Mouse (Mus musculus) kidney, adult 9 months (tissue): ENCODE measurements around the gene Tspan9.
A peak's percentile ranks its signal among the peaks of the same experiment; 100 is the strongest.

ENCODE experiments used
- DNase-seq: peaks from one replicate; pipeline ENCODE4 v3.0.0; 2022

Gene Tspan9

DNA sequence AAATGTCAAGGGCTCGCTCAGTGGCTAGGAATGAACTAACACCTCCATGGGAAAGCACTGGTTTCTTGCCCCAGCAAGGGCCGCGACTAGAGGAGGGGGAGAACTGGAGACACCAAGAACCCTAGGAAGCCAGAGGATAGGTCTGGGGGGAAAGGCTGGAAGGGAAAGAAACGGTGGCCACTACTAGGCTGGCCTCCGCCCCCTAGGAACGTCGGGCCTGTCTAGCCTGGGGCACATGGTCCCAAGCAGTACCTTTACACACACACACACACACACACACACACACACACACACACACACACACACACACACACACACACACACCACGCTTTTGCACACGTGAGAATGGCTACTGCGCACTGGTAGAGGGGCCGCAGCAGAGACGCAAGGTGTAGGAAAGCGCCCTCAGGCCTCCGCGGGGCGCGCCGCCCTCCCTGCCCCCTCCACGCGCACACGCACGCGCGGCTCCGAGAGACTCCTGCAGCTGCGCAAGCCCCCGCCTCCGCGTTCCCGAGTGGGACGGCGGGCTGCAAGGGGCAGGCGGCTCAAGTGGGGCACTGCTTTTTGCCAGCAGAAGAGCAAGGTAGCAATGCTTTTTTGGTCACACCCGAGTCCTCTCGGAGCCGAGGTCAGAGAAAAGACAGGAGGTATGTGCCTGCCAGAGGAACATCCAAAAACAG is 108.0 kb downstream of the Tspan9 start:
- peak; percentile 15 for DNase-seq

DNA sequence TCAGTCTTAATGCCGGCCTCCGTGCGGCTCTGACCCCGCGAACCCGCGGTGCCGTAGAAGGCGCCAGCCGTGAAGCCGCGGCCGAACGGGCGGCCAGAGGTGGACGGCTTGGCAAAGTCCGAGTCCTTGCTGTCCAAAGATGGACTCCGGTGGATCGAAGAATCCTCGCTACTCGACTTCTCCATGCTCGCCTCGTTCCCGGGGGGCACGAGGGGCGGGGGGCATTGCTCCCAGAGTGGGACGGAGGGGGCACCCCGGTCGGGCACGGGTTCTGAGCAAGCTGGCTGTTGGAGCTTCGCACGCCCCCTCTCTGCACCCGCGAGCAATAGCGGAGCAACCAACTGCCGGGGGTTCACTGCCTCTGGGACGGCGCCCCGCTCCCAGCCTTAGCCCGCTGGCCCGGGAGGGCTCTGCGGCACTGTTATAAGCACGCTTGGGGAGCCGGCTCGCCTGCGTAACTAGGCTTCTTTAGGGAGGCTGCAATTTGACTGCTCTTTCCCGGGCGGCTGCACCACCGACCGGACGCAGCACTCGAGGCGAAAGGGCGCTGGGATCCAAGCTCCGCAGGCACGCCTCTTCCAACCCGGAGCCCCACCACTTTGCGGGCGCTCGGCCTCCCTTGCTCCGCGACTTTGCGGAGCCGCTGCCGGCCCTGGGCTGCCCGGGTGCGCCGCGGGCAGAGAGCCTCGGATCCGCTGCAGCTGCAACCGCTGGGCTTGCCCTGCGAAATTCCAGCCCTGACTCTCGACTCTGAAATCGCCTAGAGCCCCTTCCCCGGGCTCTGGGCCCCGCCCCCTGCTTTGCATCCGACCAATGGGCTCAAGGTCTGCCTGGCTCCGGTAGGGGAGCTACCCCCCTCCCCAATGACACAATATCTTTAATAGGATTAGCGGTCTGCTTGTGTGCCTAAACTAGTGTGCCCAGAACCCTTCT is 108.8 kb downstream of the Tspan9 start:
- DNase-seq = peak; percentile 45

DNA sequence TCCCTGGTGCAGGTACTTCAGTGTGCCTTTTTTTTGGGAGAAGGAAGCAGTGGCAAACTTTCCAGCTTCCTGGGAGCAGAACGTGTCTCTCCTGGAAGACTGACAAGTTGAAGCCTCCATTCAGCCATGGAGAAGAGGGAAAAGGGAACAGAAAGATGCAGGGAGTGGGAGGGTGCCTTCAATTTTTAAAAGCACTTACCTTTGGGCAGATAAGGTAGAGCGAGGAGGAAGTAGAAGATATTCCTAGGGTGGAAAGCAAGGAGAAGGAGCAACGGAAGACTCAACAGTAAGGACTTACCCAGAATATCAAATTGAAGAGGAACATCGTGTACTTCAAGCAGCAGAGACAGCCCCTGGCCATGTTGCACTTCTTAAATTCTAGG is 109.5 kb downstream of the Tspan9 start:
- no peak for DNase-seq

DNA sequence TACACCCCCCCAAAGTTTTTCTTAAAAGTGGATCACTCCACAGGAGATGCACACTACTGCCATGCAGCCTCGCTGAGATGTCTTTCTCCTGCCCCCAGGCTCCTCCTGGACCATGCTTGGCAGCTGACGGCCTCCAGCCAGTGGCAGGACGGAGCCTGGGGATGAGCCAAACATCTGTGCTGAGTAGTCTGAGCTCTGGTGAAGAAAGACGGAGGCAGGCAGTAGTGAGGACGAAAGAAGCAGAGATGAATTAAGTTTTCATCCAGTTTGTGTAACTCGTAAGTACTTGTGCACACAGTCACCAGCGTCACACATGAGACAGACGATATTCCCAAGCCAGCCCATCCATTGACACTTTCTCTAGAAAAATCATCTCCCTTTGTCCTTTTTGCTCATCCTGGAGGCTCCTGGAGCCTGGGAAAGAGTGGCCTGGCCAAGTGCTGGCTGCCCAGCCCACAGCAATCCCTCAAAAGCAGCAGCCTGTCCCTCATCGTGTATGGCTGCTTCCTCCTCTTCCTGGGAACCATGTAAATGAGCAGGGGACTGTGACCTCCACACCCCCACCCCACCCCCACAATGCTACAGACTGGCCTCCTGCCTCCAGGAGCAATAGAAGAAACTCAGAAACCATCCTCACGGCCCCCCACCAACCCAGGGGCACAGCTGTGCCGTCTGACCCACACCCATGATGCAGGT is 110.1 kb downstream of the Tspan9 start:
- DNase-seq = no peak

DNA sequence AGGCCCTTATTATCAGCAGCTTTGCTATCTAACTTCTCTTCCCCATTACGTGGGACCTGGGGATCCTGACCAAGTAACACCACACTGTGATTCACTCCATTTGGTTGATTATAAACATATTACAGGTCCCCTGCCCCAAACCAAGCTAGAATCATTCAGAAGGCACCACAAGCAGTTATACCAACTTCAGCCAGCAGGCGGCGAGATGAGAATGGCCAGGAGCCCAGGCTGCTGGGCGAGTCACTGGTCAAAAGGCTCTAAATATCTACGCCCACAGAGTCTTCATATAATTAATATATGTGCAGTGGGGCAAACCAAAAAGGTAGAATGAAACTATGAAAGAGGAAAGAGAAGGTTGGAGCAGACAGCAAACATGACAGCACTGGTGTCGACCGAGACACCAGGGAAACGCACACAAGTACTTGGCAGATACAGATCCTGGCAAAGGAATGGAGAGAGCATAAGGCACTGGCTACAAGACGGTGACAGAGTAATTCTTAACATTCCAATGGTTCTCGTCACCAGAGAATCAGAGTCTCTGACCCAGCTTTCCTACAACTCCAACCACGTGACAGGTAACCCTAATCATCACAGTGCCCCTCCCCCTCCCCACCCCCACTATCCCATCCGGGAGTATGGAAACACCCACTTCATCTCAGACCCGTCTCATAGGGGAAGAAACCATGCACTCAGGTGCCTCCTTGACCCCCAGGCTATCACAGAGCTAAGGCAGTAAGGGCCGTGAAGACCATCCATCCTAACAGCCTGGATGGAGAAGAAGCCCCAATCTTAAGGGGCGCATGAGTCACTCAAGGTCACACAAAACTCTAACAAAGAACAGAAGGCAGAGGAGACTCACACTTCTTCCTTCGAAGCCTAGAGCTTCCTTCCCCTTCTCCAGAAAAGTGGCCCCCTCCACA is 110.9 kb downstream of the Tspan9 start:
- peak; percentile 78 for DNase-seq

DNA sequence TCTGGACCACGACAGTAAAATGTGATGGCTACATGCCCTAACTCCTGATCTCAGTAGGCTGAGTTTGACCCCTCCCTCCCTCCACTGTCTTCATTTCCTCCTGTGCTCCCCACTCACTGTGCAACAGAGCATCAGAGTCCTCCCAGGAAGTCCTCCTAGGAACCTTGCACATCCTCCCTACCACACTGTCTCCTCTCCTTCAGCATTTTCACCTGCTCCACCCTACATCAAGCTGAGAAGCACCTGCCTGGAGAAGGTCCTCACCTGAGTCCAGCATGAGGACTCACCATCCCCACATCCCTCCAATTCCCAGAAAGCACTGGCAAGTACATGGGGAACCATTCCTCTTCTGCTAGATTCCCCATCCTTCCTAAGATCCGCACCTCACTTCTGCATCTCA is 111.8 kb downstream of the Tspan9 start:
- no peak for DNase-seq

DNA sequence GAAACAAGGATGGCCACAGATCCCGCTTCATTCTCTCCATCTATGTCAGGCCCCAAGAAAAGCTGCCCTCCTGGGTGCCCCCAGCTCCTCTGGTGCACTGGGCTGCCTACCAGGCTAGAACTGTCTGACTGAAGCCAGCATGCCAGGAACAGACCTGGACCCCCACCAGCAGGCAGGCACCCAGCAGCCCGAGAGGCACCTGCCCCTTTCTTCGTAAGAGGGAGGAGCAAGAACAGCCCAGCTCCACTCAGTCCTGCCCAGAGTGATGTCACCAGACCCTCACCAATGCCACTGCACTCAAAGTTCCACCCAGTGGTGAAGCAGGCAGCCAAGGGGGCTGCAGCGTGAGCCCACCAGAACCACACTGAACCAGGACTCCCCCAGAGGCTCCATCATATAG is 112.3 kb downstream of the Tspan9 start:
- no peak for DNase-seq

DNA sequence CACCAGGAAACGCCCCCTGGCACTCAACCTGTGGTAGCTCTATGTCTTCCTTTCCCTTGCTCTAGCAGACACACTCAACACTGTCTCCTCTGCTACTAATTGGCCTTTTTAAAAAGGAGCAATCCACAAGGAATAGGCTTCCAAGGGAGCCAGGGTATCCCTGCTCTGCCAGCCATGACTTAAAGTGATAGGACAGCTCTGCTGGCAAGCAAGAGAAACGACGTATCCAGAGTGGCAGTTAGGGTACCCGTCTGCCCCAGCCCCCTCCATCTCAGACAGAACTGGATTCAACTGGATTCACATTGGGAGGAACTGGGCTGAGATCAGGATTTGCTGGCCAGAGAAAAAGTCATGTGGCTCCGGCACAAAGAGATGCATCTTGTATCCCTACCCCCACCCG is 112.9 kb downstream of the Tspan9 start:
- DNase-seq = no peak

DNA sequence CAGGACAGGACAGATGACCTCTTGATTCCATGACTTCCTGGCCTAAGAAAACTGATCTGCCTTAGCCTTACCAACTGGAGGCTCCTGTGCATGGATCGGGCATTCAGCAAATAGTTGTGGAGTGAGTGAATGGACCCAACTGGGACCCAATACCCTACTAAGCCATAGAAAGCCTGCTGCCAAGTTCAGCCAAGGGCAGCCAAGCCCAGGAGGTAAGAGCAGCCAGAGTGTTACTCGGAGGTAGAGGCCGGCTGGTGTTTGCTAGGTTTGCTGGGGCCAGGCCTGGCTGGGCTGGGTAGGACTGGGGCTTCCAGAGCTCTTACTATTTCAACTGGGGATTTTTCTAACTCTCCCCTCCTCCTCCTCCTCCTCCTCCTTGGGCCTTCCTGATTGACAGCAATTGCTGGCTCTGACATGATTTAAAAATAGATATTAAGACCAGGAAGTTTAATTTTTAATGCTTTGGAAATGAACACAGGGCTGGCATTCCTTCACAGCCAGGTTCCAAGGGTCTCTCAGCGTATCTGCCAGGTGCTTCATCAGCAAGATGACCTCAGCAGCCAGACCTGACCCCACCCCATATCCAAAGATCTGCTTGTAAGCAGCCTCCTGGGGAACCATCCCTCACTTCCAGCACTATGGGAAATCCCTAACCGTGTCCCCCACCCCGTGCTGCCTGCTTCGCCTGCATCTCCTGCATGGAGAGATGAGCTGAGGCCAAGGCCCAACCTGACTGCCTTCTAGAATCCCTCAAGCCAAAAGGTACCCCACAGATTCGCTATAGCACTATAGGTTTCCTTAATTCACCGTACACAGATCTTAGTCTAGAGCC is 113.7 kb downstream of the Tspan9 start:
- peak; percentile 74 for DNase-seq

DNA sequence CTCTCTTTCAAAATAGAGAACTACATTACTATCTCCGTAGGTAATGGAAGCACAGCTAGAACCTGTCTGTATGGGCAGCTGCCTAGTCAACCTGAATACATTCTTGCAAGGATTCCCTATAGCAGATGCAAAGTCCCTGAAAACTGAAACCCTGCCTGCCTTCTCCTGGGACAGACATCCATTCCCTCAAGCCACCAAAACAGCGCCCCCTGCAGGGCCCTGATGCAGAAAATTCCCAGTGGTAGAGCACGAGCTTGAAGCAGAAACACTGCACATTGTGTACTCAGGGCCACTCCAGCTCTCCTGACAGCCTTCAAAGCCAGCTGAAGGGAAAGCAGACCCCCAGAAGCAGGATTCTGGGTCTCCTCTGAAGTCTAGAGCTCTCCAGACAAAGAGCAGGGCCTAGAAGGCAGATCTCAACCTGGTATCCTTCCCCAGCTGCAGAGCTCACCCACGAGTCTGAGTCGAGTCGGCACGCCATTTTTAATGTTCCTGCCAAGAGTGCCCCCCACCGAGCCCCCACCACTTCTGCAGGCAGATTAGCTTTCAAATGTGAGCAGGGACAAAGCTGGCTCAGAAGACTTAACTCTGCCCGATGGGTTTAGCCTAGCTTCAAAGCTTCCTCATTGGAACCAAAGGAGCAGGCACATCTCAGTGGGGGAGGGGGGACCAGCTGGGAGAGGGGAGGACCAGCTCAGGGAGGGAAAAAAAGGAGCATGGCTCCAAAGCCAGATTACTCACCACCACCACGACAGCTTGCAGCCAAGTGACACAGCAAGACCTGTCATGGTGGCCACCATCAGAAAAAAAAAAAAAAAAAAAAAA is 115.1 kb downstream of the Tspan9 start:
- peak; percentile 28 for DNase-seq

DNA sequence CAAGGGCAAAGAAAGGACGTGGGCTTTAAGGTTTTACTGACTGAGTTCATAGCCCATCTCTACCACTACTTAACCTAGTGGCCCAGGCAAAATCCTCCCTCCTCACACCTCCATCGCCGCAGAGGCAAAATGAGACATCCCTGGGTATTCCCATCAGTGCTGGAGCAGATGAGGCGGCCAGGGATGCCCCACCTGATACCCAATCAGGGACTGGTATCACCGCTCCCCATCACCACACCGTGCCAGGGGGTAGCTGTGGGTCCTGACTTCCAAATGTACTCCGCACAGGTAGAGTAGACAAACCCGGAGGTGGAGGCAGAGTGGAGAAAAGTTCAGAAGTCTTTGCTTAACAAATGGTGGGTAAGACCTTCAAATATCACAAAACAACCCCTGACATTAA is 117.4 kb downstream of the Tspan9 start:
- no peak for DNase-seq

DNA sequence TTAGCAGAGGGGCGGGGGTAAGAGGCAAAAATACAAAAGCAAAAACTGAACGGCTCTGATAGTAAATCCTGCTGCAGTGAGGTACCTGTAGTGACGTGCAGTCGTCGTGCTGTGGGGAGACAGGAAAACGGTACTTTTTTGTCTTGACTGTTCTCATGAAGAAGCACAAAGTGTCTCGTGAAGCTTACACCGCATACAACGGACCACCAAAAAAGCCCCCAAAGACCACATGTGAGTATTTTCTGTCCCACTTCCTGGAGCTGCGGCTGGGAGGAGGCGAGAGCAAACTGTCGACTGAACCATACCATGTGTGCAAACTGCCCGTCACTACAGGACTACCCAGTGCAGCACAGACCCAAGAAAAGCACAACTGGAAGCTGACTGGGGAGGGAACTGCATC is 117.8 kb downstream of the Tspan9 start:
- DNase-seq = no peak

DNA sequence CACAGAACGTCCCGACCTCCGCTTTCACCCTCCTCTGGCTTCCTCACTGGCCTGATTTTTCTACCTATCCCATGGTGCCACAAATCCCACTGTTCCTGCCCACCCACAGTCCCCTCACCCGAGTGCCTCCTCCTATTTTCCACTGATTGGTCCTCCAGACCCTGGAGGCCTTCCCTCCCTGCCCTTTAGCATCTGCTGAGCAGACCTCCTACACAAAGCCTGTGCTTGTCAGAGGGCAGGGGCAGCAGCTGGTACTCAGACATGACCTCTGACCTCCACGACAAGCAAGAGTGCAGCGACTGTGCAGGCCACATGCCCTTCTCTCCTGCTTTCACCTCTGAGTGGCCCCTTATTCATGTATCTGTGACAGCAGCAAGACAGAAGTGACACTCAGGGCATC is 121.2 kb downstream of the Tspan9 start:
- no peak for DNase-seq

DNA sequence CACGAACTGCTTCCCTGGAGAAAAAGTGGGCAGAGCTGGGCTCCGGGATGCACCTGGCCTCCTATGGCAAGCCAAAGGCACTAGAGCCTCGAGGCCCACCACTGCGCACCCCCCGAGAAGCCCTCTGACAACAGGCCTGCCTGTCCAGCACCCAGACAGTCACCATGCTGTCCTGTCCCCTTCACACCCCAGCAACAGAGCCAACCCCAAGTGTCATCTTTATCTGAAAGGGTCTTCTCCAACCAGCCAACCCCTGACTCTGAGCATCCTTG is 121.5 kb downstream of the Tspan9 start:
- DNase-seq = no peak

DNA sequence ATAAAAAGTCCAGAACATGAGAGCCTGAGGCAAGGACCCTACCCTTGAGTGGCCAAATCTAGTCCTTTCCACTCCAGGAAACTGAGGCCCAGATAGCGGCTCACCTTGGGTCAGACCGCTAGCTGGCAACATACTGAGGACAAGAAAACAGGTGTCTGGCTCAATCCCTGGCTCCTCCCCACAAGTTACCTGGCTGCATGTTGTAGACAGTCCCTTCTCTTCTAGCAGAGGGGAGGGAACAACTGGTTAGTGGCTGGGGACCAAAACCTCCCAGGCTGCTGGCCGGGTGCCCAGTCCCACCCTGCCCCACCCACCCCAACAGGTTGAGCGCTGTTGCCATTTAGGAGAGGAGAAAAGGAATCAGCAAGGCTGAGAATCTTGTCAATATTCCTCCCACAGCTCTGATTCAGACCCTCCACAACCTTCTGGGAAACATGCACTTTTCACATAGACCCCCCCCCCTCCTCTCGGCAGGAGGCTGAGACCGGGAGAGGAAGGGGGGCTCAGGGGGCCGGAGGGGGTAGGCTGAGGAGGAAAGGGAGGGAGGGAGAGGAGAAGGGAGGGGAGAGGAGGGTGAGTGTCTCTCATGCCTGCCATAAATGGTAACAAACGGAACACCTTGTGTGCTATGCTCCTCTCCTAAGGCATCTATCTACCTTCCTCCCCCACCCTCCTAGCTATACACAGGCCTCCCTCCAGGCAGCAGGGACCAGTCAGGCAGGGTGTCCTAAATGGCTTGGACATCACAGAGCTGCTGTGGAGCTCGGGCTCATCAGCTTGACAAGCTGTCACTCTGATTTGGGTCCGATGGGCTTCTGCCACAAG is 122.1 kb downstream of the Tspan9 start:
- DNase-seq = no peak

DNA sequence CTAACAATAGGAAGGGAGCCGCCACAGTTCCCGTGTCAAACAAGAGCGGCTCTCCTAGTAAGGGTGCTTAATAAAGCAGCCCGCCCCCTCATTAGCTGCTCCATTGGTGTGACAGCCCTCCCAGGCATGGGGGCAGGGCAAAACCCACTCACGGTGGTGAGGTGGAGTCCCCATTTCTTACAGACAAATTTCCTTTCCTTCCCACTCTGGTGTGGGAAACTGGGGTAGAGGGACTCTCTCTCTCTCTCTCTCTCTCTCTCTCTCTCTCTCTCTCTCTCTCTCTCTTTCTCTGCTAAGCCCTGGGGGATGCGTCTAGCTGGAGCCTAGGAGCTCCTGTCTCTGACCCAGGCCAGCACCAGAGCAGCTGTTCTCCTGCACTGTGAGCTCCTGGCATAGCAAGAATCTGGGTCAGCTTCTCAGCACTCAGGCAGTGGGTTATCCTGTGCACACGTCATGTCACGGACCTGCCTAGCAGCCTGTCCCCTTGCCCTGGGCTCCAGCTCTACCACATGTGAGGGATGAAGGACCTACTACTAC is 122.8 kb downstream of the Tspan9 start:
- no peak for DNase-seq

DNA sequence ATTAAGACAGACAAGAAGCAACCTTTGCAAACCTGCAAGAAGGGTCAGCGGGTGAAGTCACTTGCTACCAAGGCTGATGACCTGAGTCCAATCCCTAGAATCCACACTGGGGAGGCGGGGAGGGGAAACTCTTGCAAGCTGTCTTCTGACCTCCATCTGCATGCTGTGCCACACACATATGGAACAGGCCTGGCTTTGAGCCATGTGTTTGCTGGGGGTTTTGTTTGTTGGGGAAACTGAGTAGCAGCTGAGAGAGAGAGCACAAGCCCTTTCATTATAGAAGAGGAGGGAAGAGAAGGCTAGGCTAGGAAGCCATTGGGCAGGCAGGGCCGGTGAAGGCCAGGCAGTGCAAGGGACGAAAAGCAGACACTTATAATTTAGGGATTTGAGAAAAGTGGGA is 123.3 kb downstream of the Tspan9 start:
- no peak for DNase-seq

DNA sequence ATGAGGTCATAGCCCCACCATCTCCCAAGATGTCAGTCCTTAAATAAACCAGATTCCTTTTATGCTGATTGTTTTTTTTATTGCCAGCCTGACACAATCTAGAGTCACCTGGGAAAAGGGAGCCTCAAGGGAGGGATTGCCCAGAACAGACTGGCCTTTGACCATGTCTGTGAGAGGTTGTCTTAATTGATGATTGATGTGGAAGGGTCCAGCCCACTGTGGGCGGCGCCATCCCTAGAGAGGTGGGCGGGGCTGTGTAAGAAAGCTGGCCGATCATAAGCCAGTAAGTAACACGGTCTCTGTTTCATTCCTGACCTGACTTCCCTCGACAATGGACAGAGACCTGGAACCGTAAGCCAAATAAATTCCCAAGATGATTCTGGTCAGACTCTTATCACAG is 124.3 kb downstream of the Tspan9 start:
- DNase-seq = no peak

DNA sequence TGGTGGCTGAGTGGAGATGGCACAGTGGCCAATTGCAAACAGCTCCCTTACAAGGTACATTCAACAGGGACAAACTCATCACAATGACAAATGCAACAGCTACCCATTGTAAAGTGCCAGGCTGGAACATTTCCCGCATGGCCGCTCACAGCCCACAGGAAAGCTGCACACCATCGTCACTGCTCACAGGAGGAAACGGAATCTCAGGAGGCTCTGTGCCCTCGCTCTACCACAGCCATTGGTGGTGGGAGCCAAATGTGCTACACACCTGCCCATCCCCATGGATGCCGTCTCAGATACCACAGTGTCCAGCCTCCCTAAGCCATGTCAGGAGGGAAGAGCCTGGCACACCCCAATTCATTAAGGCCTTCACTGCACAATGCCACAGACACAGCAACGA is 128.1 kb downstream of the Tspan9 start:
- no peak for DNase-seq

DNA sequence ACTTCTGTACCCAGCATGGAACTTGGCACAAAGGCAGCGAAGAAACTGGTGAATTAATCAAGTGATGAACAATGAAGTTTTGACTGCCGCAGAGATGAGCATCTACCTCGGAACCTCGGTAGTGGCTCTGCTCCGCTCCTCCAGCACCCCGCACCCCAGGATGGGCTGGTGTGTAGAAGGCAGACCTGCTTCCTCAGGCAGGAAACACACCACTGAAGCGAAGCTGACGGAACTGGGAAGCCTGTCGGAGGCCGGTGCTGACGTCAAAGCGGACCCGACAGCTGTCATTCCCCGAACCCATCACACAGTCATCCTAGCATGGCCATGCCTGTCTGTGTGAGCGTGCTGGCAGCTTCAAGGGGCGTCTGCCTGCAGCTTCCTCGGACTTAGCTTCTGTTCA is 131.6 kb downstream of the Tspan9 start:
- peak; percentile 18 for DNase-seq
